Mouse (Mus musculus) spleen, adult 2 months (tissue): ENCODE data around the gene Cdcp2.

Experiments
- CTCF ChIP-seq: fragments of 200-500 bp; IDR thresholded peaks from 2 replicates; pipeline ENCODE4 v1.5.1; 2011; ENCODE audit warnings: mild to moderate bottlenecking, inconsistent platforms; ENCODE audit not compliant: insufficient read depth, insufficient read length, insufficient replicate concordance; ENCODE audit errors: extremely low read depth
- POLR2A ChIP-seq: fragments of 200-500 bp; IDR thresholded peaks from 2 replicates; pipeline ENCODE4 v1.6.1; 2011; ENCODE audit warnings: low read depth, low read length, inconsistent platforms

DNA sequence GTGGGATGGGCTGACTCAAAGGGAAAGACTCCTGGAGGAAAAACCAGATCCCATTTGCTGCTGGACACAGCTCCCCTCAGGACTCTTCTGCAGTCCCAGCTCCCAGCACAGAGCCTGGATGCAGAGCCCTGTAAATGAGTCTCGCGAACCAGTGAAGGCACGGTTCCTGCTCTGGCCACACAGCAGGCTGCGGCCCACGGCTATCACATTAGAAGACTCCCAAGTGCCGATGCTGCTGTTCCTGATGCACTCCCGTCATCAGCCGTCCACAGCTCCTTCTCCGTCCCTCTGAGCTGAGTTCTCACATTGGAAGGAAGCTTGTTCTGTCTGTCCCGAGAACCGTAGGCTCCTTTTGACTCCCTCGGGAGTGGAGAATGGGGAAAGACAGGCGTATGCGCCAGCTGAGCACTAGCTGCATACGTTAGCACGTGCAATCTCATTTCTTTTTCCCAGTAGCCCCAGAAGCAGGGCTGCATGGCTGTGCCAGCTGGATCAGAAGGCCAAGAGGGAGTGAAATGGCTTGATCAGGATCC lies at the start of gene Cdcp2:
- no peak for TF ChIP-seq CTCF
- no peak for TF ChIP-seq POLR2A
